Mouse (Mus musculus): Measurements from ENCODE around the gene Gm20388. TPM values are rescaled to one million over a fixed set of nuclear protein-coding genes. Genes with fewer than 3 reads are reported as not detected.

Gm20388 gene
- total and polyA plus RNA-seq, 3 experiments: 0.02 to 0.05 TPM; not detected in 1

DNA sequence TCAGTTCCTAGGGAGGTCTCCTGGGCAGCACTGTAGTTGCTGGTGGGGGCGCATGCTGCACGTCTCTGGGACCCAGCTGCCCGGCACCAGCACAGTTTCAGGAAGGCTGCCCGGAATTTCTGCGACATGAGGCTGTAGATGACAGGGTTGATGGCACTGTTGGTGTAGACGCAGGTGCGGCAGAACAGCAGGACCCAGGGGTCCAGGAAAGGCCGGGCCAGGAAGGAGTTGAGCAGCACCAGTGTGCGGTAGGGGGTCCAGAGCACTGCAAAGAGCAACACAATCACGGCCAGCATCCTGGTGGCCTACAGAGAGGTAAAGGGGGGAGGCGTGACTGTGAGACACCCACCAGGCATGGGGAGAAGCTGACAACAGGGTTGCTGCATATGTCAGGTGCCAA is 2446.6 kb downstream of the Gm20388 start:
- Histone ChIP-seq H3K36me3 (replicated peaks) (no peaks in the 10 kb centered on the region), H3K4me1 (ENCODE audit: insufficient read depth, low read depth, low read length) (peaks cover 20% of the 10 kb centered on the region), H3K27me3 (ENCODE audit: insufficient read depth, low read length) (peaks cover 94% of the 10 kb centered on the region), H3K4me3 (ENCODE audit: low read depth, low read length) (no peak overlapping the region), H3K9me3 (replicated peaks) (no peaks in the 10 kb centered on the region)
- no peak for DNase-seq (ENCODE audit: low spot score)
- TF ChIP-seq POLR2AphosphoS5 (IDR thresholded peaks at IDR 0.05; ENCODE audit: insufficient replicate concordance, low read depth, low read length) (no peak), TAL1 (conservative IDR thresholded peaks at IDR 0.05; ENCODE audit: low read depth, low read length) (no peak), GATA2 (IDR thresholded peaks at IDR 0.05; ENCODE audit: borderline replicate concordance, low read depth, low read length) (no peak), GATA1 (IDR thresholded peaks at IDR 0.05; ENCODE audit: borderline replicate concordance, low read length) (no peak), CTCF (IDR thresholded peaks at IDR 0.05; ENCODE audit: low read depth, low read length) (no peak)
- no peak for ATAC-seq (ENCODE audit: extremely low read depth, insufficient number of reproducible peaks, low FRiP score, poor library complexity, severe bottlenecking)

DNA sequence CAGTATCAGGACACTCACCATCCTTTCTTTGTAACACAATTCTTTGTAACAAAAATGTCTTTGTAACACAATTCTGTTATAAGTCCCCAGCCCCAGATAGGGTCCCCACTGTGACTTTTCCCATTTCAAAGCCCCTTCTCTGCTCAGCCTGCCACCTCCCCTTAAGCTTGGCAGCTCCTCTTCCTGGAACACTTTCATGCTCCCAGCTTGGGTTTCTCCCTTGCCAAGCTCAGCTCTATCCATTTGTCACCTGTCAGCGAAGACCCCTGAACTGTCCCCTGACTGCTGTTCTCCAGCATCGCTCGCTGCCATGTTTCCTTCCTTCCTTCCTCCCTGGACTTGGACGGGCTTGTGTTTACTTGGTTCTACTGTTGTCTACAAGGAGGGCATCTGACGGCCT is 2447.0 kb downstream of the Gm20388 start:
- DNase-seq (ENCODE audit: low spot score): no peak
- ATAC-seq (ENCODE audit: extremely low read depth, insufficient number of reproducible peaks, low FRiP score, poor library complexity, severe bottlenecking): no peak
- Histone ChIP-seq H3K4me1 (ENCODE audit: insufficient read depth, low read depth, low read length) (peaks cover 20% of the 10 kb centered on the region), H3K36me3 (replicated peaks) (no peaks in the 10 kb centered on the region), H3K4me3 (ENCODE audit: low read depth, low read length) (no peak overlapping the region), H3K9me3 (replicated peaks) (no peaks in the 10 kb centered on the region), H3K27me3 (ENCODE audit: insufficient read depth, low read length) (peaks cover 94% of the 10 kb centered on the region)
- TF ChIP-seq GATA1 (IDR thresholded peaks at IDR 0.05; ENCODE audit: borderline replicate concordance, low read length): no peak
- TF ChIP-seq CTCF (IDR thresholded peaks at IDR 0.05; ENCODE audit: low read depth, low read length): no peak
- no peak for TF ChIP-seq POLR2AphosphoS5 (IDR thresholded peaks at IDR 0.05; ENCODE audit: insufficient replicate concordance, low read depth, low read length)
- TF ChIP-seq GATA2 (IDR thresholded peaks at IDR 0.05; ENCODE audit: borderline replicate concordance, low read depth, low read length): no peak
- TF ChIP-seq TAL1 (conservative IDR thresholded peaks at IDR 0.05; ENCODE audit: low read depth, low read length): no peak

DNA sequence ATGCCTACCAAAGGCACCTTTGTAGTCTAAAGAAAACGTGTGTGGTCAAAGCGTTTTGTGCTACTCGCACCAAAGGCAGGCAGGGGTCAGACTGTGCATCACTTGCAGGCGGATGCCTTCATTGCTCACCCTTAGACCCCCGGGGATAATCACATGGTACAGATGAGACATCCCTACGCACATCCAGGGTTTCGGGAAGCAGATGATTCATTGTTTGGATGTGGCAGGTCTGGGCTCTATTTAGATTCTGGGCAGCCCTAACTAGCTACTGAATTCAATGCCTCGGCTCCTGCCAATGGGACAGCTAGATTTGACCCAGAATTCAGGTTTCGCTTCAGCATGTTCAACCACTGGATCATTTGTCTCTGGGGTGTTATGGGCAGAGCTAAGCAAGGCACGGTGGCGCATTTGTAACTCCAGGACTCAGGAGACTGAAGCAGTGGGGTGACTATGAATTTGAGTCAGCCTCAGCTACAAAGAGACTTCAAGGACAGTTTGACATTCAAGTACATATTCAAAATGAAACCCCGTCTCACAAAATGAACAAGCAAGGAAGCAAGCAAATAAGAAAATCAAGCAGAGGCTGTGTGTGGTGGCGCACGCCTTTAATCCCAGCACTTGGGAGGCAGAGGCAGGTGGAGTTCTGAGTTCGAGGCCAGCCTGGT is 2448.6 kb downstream of the Gm20388 start:
- Histone ChIP-seq H3K4me3 (ENCODE audit: low read depth, low read length) (no peak overlapping the region), H3K36me3 (replicated peaks) (no peaks in the 10 kb centered on the region), H3K27me3 (ENCODE audit: insufficient read depth, low read length) (peaks cover 92% of the 10 kb centered on the region), H3K9me3 (replicated peaks) (no peaks in the 10 kb centered on the region), H3K4me1 (ENCODE audit: insufficient read depth, low read depth, low read length) (peaks cover 23% of the 10 kb centered on the region)
- ATAC-seq (ENCODE audit: extremely low read depth, insufficient number of reproducible peaks, low FRiP score, poor library complexity, severe bottlenecking) (no peak), DNase-seq (ENCODE audit: low spot score) (no peak)
- no peak for TF ChIP-seq CTCF (IDR thresholded peaks at IDR 0.05; ENCODE audit: low read depth, low read length)
- TF ChIP-seq POLR2AphosphoS5 (IDR thresholded peaks at IDR 0.05; ENCODE audit: insufficient replicate concordance, low read depth, low read length): no peak
- TF ChIP-seq GATA1 (IDR thresholded peaks at IDR 0.05; ENCODE audit: borderline replicate concordance, low read length): no peak
- no peak for TF ChIP-seq TAL1 (conservative IDR thresholded peaks at IDR 0.05; ENCODE audit: low read depth, low read length)
- no peak for TF ChIP-seq GATA2 (IDR thresholded peaks at IDR 0.05; ENCODE audit: borderline replicate concordance, low read depth, low read length)

DNA sequence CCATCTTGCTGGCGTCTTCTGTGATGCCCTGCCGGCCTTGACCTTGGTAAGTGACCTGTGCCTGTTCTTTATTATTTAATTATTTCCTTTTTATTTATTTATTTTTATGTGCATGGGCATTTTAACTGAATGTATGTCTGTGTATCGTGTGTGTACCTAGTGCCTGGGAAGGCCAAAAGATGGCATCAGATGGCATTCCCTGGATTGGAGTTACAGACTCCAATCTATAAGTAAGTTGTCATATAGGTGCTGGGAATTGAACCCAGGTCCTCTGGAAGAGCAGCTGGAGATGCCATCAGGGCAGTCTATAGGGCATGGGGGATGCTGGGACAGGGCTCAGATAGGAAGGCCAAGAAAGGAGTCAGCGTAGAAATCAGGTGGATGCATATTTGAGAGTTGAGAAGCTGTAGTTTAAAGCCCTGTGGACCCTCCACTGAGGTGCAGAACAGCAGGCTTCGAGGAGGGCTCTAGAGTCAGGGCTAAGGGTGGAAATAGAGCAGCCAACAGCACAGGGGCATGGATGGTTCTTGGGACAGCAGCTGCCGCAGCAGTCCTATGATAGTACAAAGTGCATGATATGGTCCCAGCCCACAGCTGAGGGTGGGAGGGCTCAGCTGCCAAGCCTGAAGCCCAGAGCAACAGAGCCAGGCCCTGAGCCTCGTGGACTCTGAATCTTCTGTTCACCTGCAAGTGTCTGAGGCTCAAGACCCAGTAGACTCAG is 2450.2 kb downstream of the Gm20388 start, which contains the start of gene Trhr2:
Trhr2 (minus strand) TSS at position 51 of the 721 bp plus-strand sequence.
- no peaks in the 10 kb centered on the region for H3K36me3 ChIP-seq (replicated peaks)
- peaks cover 90% of the 10 kb centered on the region for H3K27me3 ChIP-seq (ENCODE audit: insufficient read depth, low read length)
- ATAC-seq (ENCODE audit: extremely low read depth, insufficient number of reproducible peaks, low FRiP score, poor library complexity, severe bottlenecking): no peak

GRCm38 (mm10) chr8:122362271-122362670 is 2451.6 kb downstream of the Gm20388 start:
- Histone ChIP-seq H3K36me3 (replicated peaks) (no peaks in the 10 kb centered on the region), H3K4me3 (ENCODE audit: low read depth, low read length) (no peak overlapping the region), H3K9me3 (replicated peaks) (peaks cover 16% of the 10 kb centered on the region), H3K4me1 (ENCODE audit: insufficient read depth, low read depth, low read length) (peaks cover 9% of the 10 kb centered on the region), H3K27me3 (ENCODE audit: insufficient read depth, low read length) (peaks cover 83% of the 10 kb centered on the region)
- ATAC-seq (ENCODE audit: extremely low read depth, insufficient number of reproducible peaks, low FRiP score, poor library complexity, severe bottlenecking) (no peak), DNase-seq (ENCODE audit: low spot score) (no peak)
- no peak for TF ChIP-seq GATA1 (IDR thresholded peaks at IDR 0.05; ENCODE audit: borderline replicate concordance, low read length)
- no peak for TF ChIP-seq POLR2AphosphoS5 (IDR thresholded peaks at IDR 0.05; ENCODE audit: insufficient replicate concordance, low read depth, low read length)
- no peak for TF ChIP-seq TAL1 (conservative IDR thresholded peaks at IDR 0.05; ENCODE audit: low read depth, low read length)
- no peak for TF ChIP-seq GATA2 (IDR thresholded peaks at IDR 0.05; ENCODE audit: borderline replicate concordance, low read depth, low read length)
- no peak for TF ChIP-seq CTCF (IDR thresholded peaks at IDR 0.05; ENCODE audit: low read depth, low read length)

More for the DNA sequence above, 2450.2 kb downstream of the Gm20388 start, which contains the start of gene Trhr2:
- no peak for DNase-seq (ENCODE audit: low spot score)
- Histone ChIP-seq H3K9me3 (replicated peaks) (peaks cover 11% of the 10 kb centered on the region), H3K4me1 (ENCODE audit: insufficient read depth, low read depth, low read length) (peaks cover 13% of the 10 kb centered on the region), H3K4me3 (ENCODE audit: low read depth, low read length) (no peak within 1 kb of the TSS)
- TF ChIP-seq GATA2 (IDR thresholded peaks at IDR 0.05; ENCODE audit: borderline replicate concordance, low read depth, low read length): no peak
- no peak for TF ChIP-seq POLR2AphosphoS5 (IDR thresholded peaks at IDR 0.05; ENCODE audit: insufficient replicate concordance, low read depth, low read length)
- TF ChIP-seq CTCF (IDR thresholded peaks at IDR 0.05; ENCODE audit: low read depth, low read length): no peak
- TF ChIP-seq TAL1 (conservative IDR thresholded peaks at IDR 0.05; ENCODE audit: low read depth, low read length): no peak
- no peak for TF ChIP-seq GATA1 (IDR thresholded peaks at IDR 0.05; ENCODE audit: borderline replicate concordance, low read length)

- ATAC-seq (ENCODE audit: extremely low read depth, insufficient number of reproducible peaks, low FRiP score, poor library complexity, severe bottlenecking) (no peak), DNase-seq (ENCODE audit: low spot score) (no peak)
- no peak overlapping the region for H3K4me3 ChIP-seq (ENCODE audit: low read depth, low read length)
- peaks cover 16% of the 10 kb centered on the region for H3K9me3 ChIP-seq (replicated peaks)
- H3K36me3 ChIP-seq (replicated peaks): no peaks in the 10 kb centered on the region
- H3K4me1 ChIP-seq (ENCODE audit: insufficient read depth, low read depth, low read length): peaks cover 9% of the 10 kb centered on the region
- TF ChIP-seq POLR2AphosphoS5 (IDR thresholded peaks at IDR 0.05; ENCODE audit: insufficient replicate concordance, low read depth, low read length): no peak
- no peak for TF ChIP-seq CTCF (IDR thresholded peaks at IDR 0.05; ENCODE audit: low read depth, low read length)
- H3K27me3 ChIP-seq (ENCODE audit: insufficient read depth, low read length): peaks cover 79% of the 10 kb centered on the region
Observed at GRCm38 (mm10) chr8:122362967-122363366, 2452.3 kb downstream of the Gm20388 start.

Measured in G1E (cell line).